Mouse (Mus musculus) forebrain, embryonic 14.5 days (tissue): ENCODE results near the gene Icosl. TPM values are rescaled to one million over a fixed set of nuclear protein-coding genes. Genes with fewer than 3 reads are reported as not detected.

Source experiments
- polyA plus RNA-seq: library from polyadenylated mRNA; unstranded; fragments of >200 nt; fragmentation: Nextera tagmentation; extraction: Ambion mirVana; gene quantifications from 2 replicates; pipeline ENCODE4 v1.2.1, GENCODE M21; 2014

Icosl gene
- polyA plus RNA-seq, 1 experiment from 2014 or later: 0.60 TPM

Other genes with a start within 250 kb of the Icosl start
- not detected in 2 replicates for gene Krtap10-4, start 242.2 kb upstream of the Icosl start, polyA plus RNA-seq
- not detected in 2 replicates for gene Krtap10-10, start 233.4 kb upstream of the Icosl start, polyA plus RNA-seq
- not detected in 2 replicates for gene Gm36176, start 222.5 kb upstream of the Icosl start, polyA plus RNA-seq
- gene Gm10318, start 216.4 kb upstream of the Icosl start, polyA plus RNA-seq: not detected in 2 replicates
- gene Gm3285, start 207.3 kb upstream of the Icosl start, polyA plus RNA-seq: not detected in 2 replicates
- gene Lrrc3, start 166.8 kb upstream of the Icosl start, polyA plus RNA-seq: 6.4 and 8.4 TPM in 2 replicates
- 1.4 and 2.8 TPM in 2 replicates for gene Trpm2, start 98.7 kb upstream of the Icosl start, polyA plus RNA-seq
- 31.0 and 35.0 TPM in 2 replicates for gene 1810043G02Rik, start 90.8 kb upstream of the Icosl start, polyA plus RNA-seq
- 77.0 and 91.6 TPM in 2 replicates for gene Pfkl, start 59.2 kb upstream of the Icosl start, polyA plus RNA-seq
- not detected in 2 replicates for gene Dnmt3l, start 27.4 kb upstream of the Icosl start, polyA plus RNA-seq
- 0.07 and 0.14 TPM in 2 replicates for gene Aire, start 25.7 kb upstream of the Icosl start, polyA plus RNA-seq
- 25.0 and 33.0 TPM in 2 replicates for gene D10Jhu81e, start 100.5 kb downstream of the Icosl start, polyA plus RNA-seq
- gene Pwp2, start 115.8 kb downstream of the Icosl start, polyA plus RNA-seq: 16.4 and 17.8 TPM in 2 replicates
- gene Trappc10, start 175.3 kb downstream of the Icosl start, polyA plus RNA-seq: 19.9 and 22.5 TPM in 2 replicates